Mouse (Mus musculus) cortical plate, adult 2 months (tissue): ENCODE measurements around the gene Ptprt.

ENCODE experiments used
- CTCF ChIP-seq: fragments of 200-500 bp; IDR thresholded peaks from 2 replicates; pipeline ENCODE4 v1.5.1; 2011; ENCODE audit warnings: mild to moderate bottlenecking, control low read depth, low read length; ENCODE audit not compliant: insufficient read depth; ENCODE audit errors: extremely low read depth
- POLR2A ChIP-seq: fragments of 200-500 bp; IDR thresholded peaks from 2 replicates; pipeline ENCODE4 v1.6.1; 2011; ENCODE audit warnings: mild to moderate bottlenecking, low read length, control low read depth; ENCODE audit not compliant: insufficient read depth; ENCODE audit errors: extremely low read depth

GRCm38 (mm10) chr2:162251272-162251671, 409.7 kb downstream of the Ptprt start:
- TF ChIP-seq POLR2A (no peak), CTCF (no peak)
